Mouse (Mus musculus) lung, postnatal 14 days (tissue): ENCODE measurements around the gene Dctn2.

ENCODE experiments used
- DNase-seq: peaks from one replicate; pipeline ENCODE4 v3.0.0; 2021

Gene Dctn2

DNA sequence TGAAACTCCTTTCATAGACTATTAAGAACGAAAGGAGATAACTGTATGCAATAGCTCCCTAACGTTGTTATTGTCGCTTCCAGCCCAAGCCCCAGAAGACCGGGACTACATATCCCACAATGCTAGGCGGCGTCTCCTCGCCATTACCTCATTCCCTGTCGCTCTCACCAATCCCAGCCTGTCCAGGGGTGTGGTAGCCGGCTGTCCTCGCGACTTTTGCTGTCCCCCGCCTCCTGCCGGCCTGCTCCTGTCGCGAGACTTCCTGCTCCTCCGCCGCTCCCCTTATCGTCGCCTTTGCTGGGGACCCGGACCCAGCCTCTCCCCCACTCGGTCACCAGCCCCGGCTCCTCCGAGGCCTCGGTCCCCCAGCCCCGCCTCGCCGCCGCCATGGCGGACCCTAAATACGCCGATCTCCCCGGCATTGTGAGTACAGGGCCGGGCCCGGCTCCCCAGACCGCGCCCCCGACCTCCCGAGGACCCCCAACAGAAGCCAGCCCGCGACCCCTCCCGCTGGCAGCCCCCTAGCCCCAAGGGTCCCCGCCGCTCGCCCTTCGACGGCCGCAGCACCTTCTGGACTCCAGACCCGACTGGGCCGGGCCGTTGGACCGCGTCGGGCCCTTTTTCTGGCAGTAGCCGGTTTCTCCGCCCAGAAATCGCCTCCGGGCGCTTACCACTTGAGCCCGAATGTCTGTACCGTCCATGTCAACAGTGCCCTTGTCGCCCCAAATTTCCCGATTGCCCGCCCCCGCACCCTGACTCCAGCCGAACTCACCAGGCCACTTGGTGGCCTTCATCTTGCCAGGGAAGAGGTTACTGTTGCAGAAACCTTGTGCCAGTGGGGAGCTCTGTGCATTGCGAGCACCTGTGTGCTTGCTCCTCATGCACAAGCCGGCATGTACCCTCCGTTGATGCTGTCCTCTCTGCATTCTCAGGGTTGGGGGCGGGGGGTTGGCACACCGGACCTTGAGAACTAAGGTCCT, at the start of gene Dctn2:
Dctn2 (plus strand) TSS at position 257 of the 980 bp plus-strand sequence.
- peak; percentile 94 for DNase-seq

DNA sequence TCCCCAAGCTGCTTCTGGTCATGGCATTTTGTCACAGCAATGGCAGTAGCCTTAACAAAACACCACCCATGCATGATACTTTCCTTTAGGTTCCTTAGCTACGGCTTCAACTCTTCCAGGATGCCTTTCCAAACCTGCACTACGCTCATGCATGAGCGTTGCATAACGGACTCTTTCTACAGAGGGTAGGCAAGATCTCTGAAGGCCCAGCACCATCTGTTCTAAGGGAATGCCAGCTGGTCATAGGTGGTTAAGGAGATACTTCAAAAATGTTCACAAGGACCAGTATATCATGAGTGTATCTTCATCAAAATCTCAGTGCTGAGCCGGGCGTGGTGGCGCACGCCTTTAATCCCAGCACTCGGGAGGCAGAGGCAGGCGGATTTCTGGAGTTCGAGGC, 49.7 kb upstream of the Dctn2 start:
- DNase-seq, result no peak

DNA sequence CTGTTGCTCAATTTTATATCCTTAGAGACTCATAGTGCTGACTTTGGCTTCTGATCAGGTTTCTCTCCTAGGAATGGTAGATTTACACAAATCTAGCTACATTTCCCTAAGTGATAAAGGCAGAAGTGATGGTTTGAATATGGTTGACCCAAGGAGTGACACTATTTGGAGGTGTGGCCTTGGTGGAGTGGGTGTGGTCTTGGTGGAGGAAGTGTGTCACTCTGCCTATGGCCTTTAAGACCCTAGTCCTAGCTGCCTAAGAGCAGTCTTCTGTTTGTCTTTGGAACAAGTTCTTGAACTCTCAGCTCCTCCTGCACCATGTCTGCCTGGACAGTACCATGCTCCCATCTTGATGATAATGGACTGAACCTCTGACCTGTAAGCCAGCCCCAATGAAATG, 49.0 kb upstream of the Dctn2 start:
- DNase-seq, result no peak

DNA sequence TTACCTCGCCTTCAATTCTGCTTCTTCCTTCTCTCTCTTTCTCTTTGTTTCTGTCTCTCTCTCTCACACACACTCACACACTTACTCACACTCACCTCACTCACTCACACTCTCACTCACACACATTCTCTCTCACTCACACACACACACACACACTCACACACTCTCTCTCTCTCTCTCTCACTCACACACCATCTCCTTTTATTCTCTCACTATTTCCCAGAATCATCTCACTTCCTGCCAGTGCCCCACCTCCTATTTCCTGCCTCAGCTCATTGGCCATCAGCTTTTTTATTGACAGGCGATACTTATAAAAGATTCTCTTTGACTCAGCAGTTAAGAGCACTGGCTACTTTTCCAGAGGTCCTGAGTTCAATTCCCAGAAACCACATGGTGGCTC, 47.8 kb upstream of the Dctn2 start:
- DNase-seq, result no peak

DNA sequence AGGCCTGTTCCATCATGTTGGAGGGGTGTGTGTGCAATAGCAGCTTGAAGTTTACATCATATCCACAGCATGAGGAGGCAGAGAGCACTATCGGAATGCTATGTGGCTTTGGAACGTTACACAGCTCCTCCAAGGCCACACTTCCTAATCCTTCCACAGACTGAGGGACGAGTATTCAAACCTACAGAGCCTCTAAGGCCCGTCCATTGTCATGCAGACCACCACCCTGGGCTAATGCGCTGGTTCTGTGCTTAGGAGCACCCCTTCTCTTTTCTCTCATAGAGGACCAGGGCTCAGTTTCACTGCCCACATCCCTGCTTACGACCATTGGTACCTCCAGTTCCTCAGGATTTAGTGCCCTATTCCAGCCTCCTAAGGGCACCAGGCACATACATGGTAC, 41.0 kb upstream of the Dctn2 start:
- no peak for DNase-seq

DNA sequence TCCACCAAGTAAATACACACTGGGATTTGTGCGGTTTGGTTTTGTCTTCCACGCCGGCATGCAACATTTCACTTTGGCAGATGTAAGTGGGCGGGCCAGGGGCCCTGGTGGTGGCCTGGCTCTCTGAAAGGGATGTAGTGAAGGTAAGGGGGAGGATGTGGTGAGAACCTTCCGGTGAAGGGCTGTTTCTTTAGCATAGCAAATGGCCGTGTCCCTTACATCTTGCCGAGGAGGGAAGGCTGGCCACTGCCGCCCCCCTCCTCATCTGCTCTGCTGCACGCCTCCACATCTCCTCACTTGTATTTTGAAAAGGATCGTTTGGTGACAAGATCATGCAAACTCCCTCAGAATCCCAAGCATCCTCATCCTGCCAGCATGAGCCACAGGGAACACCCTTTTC, 40.4 kb upstream of the Dctn2 start:
- DNase-seq, result no peak

DNA sequence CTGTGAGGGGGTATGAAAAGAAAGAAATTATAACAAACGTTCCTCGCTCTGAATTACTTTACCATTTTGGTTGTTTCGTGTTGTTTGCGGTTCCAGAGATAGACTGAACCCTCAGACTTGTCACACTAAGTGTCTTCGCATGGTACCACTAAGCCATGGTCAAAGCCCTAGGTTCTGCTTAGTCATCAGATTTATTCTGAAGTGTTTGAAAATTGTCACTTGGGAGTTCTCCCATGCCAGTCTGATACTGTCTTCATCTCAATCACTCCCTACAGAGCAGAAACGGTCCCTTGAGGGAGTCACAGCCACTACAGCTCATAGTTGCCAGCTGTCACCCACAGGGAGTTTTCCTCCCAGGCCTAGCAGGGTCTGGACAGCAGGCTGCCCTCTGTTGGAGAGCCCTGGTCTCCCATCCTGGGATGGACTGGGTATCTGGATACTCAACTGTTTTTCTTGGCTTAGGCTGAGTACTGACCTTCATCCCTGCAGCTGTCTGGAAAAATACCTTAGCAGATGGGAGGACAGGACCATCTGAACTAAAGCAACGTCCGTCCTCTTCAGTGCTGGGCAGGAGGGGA, 39.8 kb upstream of the Dctn2 start:
- DNase-seq, result peak; percentile 19

DNA sequence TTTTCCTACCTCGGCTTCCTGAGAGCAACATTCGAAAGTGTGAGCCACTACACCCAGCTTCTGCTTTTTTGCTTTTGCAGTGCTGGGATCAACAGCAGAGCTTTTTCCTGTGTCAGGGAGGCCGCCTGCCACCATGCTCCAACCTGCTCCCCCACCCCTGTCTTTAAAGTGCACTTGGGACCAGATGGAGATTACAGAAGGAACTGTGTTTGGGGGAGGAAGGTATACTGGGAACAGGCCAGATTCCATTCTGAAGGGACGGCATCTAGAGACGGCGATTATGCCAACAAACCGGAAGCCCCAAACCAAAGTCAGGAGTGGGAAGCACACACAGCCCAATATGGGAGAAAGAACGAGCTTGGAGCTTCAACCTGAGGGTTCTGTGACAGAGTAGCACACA, 39.0 kb upstream of the Dctn2 start:
- DNase-seq, result no peak

DNA sequence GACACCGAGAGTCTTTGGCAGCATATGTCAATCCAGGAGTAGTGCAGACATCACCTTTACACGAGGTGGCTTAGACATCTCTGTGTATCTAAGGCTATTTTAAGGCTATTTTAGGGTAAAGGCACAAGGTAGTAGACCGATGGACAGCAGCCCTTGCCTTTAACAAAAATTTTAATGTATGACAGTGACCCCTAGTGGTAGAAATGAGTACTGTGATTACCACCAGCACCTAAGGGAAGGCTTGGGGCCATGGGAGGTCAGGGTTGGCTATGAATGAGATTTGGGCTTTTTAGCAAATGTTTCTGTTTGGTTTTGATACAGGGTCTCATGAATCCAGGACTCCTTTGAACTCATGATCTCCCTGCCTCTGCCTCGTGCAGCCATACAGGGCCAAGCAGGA, 37.3 kb upstream of the Dctn2 start:
- DNase-seq, result peak; percentile 65

DNA sequence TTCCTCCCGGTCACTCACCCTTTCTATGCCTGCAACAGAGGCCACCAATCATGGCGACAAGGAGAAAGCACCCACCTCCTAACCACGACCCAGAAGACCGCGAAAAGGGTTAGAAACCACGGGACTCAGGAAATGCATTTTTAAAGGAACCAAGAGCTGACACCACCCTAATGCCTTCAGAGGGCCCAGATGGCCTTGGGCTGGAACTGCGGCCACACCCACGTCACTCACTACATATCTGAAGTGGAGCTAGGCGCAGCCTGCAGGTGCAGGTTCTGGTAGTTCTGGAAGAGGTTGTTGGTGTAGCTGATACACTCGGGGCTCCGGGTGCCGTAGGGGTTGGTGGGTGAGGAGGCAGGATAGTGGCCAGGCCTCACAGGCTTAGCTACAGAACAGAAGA, 35.5 kb upstream of the Dctn2 start:
- DNase-seq, result no peak

DNA sequence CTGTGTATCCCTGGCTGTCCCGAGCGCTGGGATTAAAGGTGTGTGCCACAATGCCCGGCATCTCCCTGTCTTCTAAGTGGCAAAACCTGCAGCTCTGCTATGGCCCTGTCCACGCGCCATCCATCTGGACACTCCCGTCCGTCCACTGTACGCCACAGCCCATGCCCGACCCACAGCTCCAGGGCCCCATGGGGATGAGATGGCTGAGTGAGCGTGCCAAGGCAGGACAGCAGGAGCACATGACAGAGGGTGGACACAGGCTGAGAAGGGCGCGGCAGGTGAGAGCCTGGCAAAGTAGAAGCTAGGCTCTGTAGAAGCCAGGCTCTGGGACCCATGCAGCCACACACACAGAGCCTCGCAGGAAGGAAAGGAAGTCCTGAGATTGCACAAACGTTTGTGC, 34.4 kb upstream of the Dctn2 start:
- no peak for DNase-seq

DNA sequence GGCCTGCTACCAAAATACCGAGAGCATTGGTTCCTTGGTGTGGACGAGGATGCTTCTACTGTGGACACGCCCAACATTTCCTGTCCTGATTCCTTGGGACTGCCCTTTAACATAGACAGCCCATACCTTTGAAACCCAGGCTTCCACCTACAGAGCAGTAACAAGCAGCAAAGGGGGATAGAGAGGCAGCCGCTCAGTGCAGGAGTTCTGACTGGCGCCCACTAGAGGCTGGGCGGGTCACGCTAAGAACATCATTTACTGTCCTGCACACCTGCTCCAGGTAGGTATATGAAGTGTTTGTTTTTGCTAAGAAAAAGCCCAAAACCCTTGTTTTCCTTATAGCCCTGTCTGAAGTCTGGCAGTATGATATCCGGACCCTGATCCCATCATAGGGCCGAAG, 33.0 kb upstream of the Dctn2 start:
- no peak for DNase-seq

DNA sequence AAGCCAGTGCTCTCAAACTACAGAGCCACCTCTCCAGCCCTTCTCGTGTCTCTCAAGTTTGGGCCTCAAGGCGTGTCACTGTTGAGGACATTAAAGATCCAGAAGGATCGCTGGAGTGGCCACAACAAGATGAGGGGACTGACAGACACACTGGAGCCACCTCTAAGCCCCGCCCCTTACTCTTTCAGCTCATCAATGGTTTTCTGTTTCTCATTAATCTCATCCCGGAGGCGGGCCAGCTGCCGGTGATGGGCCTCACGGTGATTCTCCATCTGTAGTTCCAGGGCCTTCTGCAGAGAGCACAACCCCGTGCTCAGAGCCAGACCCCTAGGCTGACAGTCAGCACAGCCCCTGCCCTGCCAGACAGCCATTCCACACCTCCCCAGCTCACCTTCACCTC, 29.6 kb upstream of the Dctn2 start:
- no peak for DNase-seq

DNA sequence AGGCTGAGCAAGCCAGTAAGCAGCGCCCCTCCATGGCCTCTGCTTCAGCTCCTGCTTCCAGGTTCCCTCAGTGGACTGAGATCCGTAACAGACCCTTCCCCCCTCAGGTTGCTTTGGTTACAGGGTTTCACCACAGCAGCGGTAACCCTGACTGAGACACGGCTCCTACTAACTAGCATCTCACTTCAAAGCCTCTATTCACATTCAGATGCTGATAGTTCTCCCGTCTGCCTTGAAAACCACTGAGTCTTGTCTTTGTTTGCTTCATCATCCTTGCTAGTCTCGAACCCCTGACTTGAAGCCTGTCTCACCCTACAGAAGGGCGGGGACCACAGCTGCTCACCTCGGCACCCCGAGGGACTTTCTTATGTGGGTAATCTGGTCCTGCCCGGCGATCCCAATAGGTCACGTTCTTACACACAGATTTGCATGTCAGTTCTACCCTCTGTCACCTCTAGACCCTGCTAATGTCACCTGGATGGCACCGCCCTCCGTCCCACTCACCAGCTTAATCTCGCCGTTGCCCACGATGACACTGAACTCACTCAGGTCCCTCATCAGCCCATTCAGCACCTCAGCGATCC, 27.8 kb upstream of the Dctn2 start:
- DNase-seq, result no peak

DNA sequence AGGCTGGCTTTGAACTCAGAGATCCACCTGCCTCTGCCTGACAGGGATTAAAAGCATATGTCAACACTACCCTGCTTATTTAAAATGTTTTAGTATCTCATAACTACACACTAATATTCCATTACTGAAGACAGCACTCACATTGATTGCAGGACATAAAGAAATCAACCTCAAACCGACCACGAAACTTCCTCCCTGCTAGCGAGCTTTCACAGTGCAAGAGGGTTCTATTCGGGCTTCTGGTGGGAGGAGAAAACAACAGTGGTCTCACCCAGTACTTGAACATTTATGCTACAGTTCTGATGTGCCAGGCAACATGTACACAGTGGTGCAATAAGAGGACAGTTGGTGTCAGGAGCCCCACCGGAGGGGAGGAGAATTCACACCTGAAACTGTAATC, 15.4 kb upstream of the Dctn2 start:
- DNase-seq, result no peak

DNA sequence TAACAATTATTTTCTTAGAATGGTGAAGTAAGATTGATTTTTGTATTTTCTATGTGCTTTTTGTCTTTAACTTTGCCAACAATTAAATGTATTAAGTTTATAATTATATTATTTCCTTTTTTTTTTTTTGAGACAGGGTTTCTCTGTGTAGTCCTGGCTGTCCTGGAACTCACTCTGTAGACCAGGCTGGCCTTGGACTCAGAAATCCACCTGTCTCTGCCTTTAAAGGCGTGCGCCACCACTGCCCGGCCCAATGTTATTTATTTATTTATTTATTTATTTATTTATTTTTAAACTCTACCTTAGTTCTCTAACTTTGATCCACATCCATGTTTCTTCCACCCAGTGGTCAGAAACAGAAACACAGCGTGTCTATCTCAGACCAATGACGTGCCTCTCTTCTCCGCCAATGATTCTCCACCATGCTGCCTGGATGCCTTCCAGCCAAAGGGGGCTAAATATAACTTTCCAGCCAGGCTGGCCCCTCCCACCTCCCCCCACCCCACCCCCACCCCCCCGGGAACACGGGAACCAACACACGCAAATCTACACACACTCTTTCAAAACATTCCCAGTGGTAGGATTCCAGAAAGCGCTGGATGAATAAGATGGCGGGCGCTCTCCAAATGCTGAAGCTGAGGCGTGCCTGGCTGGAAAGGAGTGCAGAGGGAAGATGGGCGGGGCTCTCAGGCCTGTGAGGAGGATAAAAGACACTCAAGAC, 10.4 kb upstream of the Dctn2 start:
- peak; percentile 73 for DNase-seq

DNA sequence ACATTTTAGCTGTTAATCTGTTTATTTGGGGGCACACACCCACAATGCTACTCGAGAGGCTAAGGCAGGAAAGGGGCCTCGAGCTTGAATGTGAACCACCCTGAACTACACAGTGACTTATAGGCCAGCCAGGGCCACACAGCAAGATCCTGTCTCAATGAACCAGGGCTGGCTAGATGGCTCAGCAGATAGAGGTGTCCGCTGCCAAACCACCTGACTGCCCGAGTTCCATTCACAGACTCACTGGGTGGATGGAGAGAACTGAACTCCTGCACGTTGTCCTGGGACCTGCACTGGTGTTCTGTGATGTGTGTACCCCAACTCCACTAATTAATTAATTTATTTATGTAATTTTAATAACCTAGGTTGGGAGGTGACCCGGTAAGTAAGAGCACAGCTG, 8.4 kb upstream of the Dctn2 start:
- no peak for DNase-seq

DNA sequence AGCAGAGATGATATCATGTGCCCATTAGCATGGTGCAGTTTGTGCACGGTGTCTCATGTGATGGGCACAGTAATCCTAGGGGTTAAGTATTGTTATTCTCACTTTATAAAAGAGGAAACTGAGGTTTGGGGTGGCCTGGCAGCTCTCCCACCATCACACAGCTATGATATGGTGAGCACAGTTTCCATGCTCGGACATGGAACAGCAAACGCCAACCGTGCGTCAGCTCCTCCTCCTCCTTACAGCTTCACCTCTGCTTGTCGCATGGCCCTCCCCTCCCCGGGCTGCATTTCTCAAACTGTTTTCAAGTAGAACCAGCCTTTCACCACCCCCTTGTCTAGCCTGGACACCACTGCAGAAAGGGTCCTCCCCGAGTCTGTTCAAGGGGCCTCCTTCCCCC, 7.7 kb upstream of the Dctn2 start:
- DNase-seq, result no peak

DNA sequence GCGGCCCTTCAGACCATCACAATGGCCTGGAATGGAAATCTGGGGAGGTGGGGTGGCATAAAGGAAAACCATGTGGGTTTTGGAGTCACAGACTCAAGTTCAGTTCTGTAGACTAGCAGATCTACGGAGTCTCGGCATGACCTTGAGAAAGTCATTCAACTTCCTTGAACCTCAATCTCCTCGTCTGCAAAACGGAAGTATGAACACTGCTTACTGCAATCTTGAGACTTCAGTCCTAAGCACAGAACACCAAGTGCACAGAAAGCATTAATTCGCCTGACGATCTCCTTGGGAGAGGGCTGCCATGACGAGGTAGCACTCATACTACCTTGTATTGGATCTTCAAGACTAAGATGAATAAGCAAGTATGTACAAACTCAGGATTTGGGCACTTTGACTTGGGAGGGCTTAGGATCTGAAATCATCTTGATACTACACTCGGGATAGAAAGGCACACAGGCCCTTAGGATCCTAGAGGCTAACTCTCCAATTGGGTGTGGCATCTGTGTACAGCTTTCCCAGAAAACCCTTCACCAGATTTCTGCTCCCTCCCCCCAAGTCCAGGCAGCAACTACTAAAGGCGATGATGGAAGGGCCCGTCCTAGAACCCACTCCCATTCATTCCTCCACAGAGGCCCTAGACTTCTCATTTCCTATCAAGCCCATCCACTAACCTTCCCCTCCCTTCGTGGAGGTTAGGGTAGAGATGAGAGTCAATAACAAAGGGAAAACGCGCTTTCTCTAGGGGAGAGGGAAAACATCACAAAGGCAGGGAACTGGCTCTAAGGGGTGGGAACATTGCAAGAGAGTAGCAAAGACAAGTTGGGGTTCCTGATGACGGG, 4.2 kb upstream of the Dctn2 start:
- no peak for DNase-seq

DNA sequence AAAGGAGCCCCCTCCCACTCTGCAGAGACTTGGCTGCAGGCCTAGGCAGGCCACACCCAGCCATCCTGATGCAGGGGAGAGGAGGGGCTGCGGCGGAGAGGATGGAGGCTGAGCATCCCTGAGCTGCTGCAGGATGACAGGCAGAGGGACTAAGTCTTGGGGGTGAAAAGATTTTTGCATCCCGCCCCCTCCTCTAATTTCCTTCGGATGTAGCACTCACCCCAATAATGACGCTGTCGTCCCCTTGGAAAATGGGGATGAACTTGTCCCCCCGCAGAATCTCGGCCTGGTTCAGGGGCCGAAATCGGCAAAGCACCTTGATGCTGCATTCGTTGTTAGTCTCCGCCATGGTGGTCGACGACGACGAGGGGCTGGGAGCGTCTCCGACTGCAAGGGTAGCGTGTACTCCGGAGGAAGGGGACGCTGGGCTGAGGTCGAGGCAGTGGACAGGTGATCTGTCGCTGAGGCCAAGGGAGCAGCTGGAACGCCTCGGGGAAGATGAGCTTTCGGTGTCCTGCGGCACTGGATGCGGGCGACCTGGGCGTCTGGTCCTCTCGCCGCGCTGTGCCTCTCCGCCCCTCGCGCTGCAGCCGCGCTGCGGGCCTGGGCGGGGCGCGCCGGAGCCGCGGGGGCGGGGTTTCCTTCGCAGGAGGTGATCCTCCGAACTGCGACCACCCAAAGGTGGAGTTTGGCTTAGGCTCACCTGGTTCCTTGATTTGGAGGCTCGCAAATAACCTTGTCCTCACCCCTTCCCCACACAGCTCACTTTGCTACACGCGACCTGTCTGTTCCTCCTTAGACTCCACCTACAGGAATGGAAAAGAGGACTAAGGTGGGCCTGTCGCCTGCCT, 3.4 kb upstream of the Dctn2 start, which contains the start of gene Kif5a:
Kif5a (minus strand) TSS at position 801 of the 851 bp plus-strand sequence.
- DNase-seq, result no peak

DNA sequence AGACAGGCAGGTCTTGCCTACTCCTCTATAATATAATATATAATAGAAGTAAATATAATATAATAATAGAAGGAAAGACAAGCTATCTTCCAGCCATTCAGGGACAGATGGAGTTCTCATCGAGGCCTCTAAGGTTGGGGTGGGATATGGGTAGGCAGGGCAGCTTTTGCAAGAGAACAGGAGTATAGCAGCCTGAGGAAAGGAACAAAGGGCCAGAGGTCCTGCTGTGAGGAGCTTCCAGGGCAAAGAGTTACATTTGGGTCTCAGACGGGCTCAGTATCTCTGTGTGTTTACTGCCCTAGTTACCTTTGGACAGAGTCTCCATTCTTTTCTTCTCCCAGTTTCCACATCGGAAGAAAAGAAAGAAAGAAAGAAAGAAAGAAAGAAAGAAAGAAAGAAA, 2.5 kb upstream of the Dctn2 start:
- DNase-seq, result no peak
